Mouse (Mus musculus): ENCODE measurements around the gene Trim80. TPM values are rescaled to one million over a fixed set of nuclear protein-coding genes. Genes with fewer than 3 reads are reported as not detected.
"Not testable (repeated sequence)": the region's sequence is repeated elsewhere in the genome, so short reads cannot be mapped to it uniquely, and the experiment has no call there.

The Trim80 gene
- total RNA-seq, 1 experiment from 2014 or later, result not detected

DNA sequence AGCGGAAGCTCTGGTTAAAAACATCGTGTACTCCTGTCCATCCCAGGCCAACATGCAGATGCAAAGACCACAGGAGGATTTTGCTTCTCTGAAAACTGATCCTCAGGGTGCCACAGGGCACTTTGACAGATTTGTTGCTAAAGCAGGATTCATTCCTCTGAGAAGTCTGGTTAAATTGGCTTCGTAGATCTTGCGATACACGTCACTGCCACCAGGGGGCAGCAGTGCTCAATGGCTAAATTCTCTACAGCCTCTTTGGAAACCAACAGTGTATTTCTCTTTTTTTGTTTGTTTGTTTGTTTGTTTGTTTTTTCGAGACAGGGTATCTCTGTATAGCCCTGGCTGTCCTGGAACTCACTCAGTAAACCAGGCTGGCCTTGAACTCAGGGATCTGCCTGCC lies 43.4 kb downstream of the Trim80 start:
- ATAC-seq (replicated peaks; ENCODE audit: insufficient number of reproducible peaks, low FRiP score, low TSS enrichment, poor library complexity, severe bottlenecking), result peak; percentile 62; the same call in 1 of the 2 replicates

DNA sequence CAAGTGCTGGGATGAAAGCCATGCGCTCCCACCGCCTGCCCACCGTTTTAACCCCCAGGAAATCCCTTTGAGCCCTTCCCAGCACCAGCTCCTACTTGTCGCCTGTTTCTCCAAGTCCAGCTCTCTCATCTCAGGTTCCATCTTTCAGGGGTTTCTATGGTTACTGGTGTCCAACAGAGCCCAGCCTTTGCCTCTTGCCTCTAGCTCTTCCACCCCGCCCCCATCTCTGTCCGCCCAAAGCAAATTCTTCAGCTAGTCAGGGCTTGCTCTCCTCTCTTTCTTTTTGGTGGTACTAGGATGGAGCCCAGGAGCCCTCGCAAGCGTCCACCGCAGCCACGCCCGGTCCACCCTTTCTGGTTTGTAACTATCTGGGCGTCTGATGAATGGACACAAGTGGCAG lies 44.8 kb downstream of the Trim80 start:
- no peak for ATAC-seq (replicated peaks; ENCODE audit: insufficient number of reproducible peaks, low FRiP score, low TSS enrichment, poor library complexity, severe bottlenecking)

DNA sequence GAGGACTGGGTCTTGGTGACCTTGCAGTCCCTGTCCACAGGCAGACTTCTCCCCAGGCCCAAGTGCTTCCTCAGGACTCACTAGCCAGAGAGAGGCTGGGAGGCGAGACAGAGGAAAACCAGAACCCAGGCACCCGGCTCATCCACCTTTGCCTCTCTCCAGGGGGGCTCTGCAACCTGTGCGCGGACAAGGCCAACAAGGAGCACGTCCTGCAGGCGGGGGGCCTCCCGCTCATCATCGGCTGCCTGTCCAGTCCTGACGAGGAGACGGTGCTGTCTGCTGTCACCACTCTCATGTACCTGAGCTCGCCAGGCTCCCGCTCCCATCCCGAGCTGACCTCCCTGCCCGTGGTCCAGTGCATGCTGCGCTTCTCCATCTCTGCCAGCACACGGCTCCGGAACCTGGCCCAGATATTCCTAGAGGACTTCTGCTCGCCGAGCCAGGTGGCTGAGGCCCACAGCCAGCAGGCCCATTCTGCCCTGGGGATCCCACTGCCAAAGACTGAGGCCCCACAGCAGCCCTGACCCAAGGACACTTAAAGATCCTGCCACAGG lies 48.3 kb downstream of the Trim80 start:
- ATAC-seq (replicated peaks; ENCODE audit: insufficient number of reproducible peaks, low FRiP score, low TSS enrichment, poor library complexity, severe bottlenecking), result no peak

DNA sequence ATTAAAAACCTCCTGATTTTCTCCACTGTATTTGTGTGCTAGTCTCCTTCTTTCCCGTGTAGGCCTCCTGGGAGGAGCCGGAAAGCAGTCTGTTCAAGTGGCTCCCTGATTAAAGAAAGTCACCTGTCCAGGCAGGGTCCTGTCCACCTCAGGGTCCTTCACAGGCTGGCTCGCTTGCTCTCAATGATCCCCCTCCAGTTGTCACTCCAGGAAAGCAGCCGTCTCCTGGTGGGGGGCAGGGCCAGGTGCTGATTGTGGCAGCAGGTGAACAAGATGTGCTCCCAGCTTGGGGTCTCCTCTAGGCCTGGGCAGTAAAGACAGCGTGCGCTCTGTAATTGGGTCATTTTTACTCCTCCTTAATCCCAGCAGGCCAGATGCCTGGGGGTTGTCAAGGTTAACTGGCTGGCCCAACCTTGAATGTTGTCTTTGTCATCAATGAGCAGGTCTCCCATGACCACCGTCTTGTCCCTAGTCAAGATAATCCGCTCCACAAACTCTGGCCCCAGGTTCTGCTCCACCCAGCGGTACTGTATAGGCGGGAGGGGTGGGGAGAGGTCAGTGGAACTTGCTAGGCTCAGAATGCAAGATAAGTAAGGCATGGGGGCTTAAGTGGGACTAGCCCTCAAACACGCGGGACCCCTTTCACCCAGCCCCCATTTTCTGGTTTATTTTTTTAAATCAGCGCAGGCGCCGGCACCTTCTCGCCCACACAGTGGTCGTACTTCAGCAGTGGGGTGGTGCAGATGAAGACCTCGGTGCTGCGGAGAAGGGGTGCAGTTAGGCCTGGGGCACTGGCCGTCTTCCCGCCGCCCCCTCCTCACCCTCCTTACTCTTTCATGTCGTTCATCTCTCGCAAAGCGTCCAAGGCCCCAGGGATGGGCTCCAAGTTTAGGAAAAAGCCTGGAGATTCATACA lies 50.4 kb downstream of the Trim80 start:
- no peak for ATAC-seq (replicated peaks; ENCODE audit: insufficient number of reproducible peaks, low FRiP score, low TSS enrichment, poor library complexity, severe bottlenecking)

DNA sequence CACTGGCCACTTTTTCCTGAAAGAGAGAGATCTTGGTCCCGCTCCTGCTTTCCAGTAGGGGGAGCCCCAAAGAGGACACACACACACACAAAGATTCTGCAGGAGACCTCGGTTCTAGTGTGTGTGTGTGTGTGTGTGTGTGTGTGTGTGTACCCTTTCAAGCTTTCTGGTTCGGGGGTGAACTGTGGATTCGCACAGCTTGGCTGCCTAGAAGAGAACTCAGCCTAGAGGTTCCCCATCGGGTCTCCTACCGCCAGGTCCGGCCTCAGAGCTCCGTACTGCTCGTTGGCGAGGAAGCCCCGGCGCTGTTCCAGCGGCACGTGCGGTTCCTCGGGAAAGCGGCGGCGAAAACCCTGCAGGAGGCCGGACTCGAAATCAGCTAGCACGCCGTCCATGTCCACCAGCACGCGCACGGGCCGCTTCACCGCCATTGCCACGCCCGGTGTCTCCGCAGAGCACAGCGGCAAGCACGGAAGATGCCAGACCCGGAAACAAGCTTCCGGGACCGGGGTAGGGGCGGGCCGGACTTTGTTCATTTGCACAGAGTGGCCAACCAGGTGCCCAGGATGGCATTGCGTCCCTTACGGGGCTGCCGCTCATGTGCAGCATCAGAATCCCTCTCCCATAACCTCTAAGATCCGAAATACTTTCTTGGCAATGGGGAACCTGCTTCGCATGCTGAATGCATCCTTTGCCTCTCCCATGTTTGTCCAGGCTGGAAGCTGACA lies 51.2 kb downstream of the Trim80 start, which contains the start of gene Nt5c:
Nt5c (minus strand) TSS at position 507 of the 728 bp plus-strand sequence.
- ATAC-seq (replicated peaks; ENCODE audit: insufficient number of reproducible peaks, low FRiP score, low TSS enrichment, poor library complexity, severe bottlenecking), result peak; percentile 96

DNA sequence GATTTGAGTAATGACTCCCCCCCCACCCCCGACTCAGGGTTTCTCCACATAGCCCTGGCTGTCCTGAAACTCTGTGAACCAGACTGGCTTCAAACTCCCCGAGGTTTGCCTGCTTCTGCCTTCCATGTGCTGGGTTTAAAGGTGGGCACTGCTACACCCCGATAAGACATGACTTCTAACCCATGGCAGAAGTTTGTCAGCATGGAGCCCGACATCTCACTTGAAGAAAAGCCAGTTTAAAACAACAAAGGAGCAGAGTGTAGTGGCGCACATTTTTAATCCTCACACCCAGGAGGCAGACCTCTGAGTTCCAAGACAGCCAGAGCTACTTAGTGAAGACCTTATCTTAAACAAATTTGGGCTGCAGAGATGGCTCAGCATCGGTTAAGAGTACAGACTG lies 52.0 kb downstream of the Trim80 start:
- no peak for ATAC-seq (replicated peaks; ENCODE audit: insufficient number of reproducible peaks, low FRiP score, low TSS enrichment, poor library complexity, severe bottlenecking)

DNA sequence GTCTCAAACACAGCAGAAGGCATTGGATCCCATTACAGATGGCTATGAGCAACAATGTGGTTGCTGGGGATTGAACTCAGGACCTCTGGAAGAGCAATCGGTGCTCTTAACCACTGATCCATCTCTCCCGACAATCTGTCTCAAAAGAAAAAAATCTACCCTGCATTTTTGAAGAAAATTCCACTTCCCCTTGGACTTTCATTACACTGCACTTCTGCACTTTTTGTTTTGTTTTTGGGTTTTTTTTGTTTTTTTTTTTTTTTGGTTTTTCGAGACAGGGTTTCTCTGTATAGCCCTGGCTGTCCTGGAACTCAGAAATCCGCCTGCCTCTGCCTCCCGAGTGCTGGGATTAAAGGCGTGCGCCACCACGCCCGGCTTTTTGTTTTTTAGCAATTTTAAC lies 56.2 kb downstream of the Trim80 start:
- ATAC-seq (replicated peaks; ENCODE audit: insufficient number of reproducible peaks, low FRiP score, low TSS enrichment, poor library complexity, severe bottlenecking), result not testable (repeated sequence)

Other genes with a start within 250 kb of the Trim80 start
- gene Grin2c, start 173.3 kb upstream of the Trim80 start, total RNA-seq (2017), result not detected in 3 replicates
- 8.4 to 14.8 TPM (median 11.7 TPM) in 3 replicates for gene Fdxr, start 163.5 kb upstream of the Trim80 start, total RNA-seq (2017)
- gene Fads6, start 142.9 kb upstream of the Trim80 start, total RNA-seq (2017), result 0.11 to 0.78 TPM (median 0.38 TPM) in 3 replicates
- not detected in 3 replicates for gene Otop2, start 133.4 kb upstream of the Trim80 start, total RNA-seq (2017)
- not detected in 3 replicates for gene Ush1g, start 118.5 kb upstream of the Trim80 start, total RNA-seq (2017)
- 0.39 TPM in 1 of 3 replicates, not detected in the others for gene Otop3, start 105.8 kb upstream of the Trim80 start, total RNA-seq (2017)
- gene Hid1, start 72.8 kb upstream of the Trim80 start, total RNA-seq (2017), result 4.7 to 13.4 TPM (median 7.5 TPM) in 3 replicates
- gene Cdr2l, start 58.6 kb upstream of the Trim80 start, total RNA-seq (2017), result not detected in 3 replicates
- gene Mrpl58, start 36.8 kb upstream of the Trim80 start, total RNA-seq (2017), result 57.9 to 84.5 TPM (median 60.9 TPM) in 3 replicates
- 553 to 728 TPM (median 631 TPM) in 3 replicates for gene Atp5h, start 20.6 kb upstream of the Trim80 start, total RNA-seq (2017)
- gene Kctd2, start 20.4 kb upstream of the Trim80 start, total RNA-seq (2017), result 20.7 to 29.6 TPM (median 24.3 TPM) in 3 replicates
- 0.39 TPM in 1 of 3 replicates, not detected in the others for gene Slc16a5, start 21.9 kb downstream of the Trim80 start, total RNA-seq (2017)
- 23.8 to 24.6 TPM (median 24.2 TPM) in 3 replicates for gene Armc7, start 35.1 kb downstream of the Trim80 start, total RNA-seq (2017)
- gene Nt5c, start 51.3 kb downstream of the Trim80 start, total RNA-seq (2017), result 154 to 190 TPM (median 179 TPM) in 3 replicates
- 230 to 253 TPM (median 234 TPM) in 3 replicates for gene Jpt1, start 73.8 kb downstream of the Trim80 start, total RNA-seq (2017)
- gene Sumo2, start 95.7 kb downstream of the Trim80 start, total RNA-seq (2017), result 356 to 417 TPM (median 357 TPM) in 3 replicates
- 44.3 to 90.7 TPM (median 75.8 TPM) in 3 replicates for gene Nup85, start 123.9 kb downstream of the Trim80 start, total RNA-seq (2017)
- 20.4 to 30.1 TPM (median 20.7 TPM) in 3 replicates for gene Mrps7, start 163.4 kb downstream of the Trim80 start, total RNA-seq (2017)
- 32.1 to 47.8 TPM (median 37.8 TPM) in 3 replicates for gene Gga3, start 163.5 kb downstream of the Trim80 start, total RNA-seq (2017)
- 37.5 to 42.1 TPM (median 41.2 TPM) in 3 replicates for gene Mif4gd, start 172.4 kb downstream of the Trim80 start, total RNA-seq (2017)
- 14.2 to 23.5 TPM (median 15.3 TPM) in 3 replicates for gene Slc25a19, start 187.8 kb downstream of the Trim80 start, total RNA-seq (2017)